Mouse (Mus musculus) spleen, adult 2 months (tissue): ENCODE measurements around the gene Mdc1. TPM values are rescaled to one million over a fixed set of nuclear protein-coding genes. Genes with fewer than 3 reads are reported as not detected.

ENCODE experiments used
- DNase-seq, 2 experiments: peaks; one replicate each; pipeline versions ENCODE4 v3.0.0 to v3.0.0-alpha.2; 2012 to 2021; ENCODE audit warnings: low spot score in 2 of 2, low read depth in 1 of 2
- H3K27ac ChIP-seq: fragments of 200-500 bp; 2 replicates; pipeline ENCODE4 v1.5.1; 2012; ENCODE audit warnings: low read length, inconsistent platforms; ENCODE audit not compliant: insufficient read depth
- H3K27me3 ChIP-seq: fragments of 200-500 bp; 2 replicates; pipeline ENCODE4 v1.6.1; 2012; ENCODE audit warnings: mild to moderate bottlenecking, moderate library complexity, low read length, inconsistent platforms; ENCODE audit not compliant: control insufficient read depth, insufficient read depth
- H3K36me3 ChIP-seq: fragments of 200-500 bp; 2 replicates; pipeline ENCODE4 v1.6.1; 2012; ENCODE audit warnings: mild to moderate bottlenecking, low read length, inconsistent platforms; ENCODE audit not compliant: control insufficient read depth, insufficient read depth
- H3K4me1 ChIP-seq: fragments of 200-500 bp; 2 replicates; pipeline ENCODE4 v1.6.1; 2011; ENCODE audit warnings: inconsistent platforms; ENCODE audit not compliant: control insufficient read depth, insufficient read depth, insufficient read length
- H3K4me3 ChIP-seq: fragments of 200-500 bp; 2 replicates; pipeline ENCODE4 v1.5.1; 2011; ENCODE audit warnings: mild to moderate bottlenecking, inconsistent platforms; ENCODE audit not compliant: insufficient read depth, insufficient read length; ENCODE audit errors: extremely low read depth
- CTCF ChIP-seq: fragments of 200-500 bp; IDR thresholded peaks from 2 replicates; pipeline ENCODE4 v1.5.1; 2011; ENCODE audit warnings: mild to moderate bottlenecking, inconsistent platforms; ENCODE audit not compliant: insufficient read depth, insufficient read length, insufficient replicate concordance; ENCODE audit errors: extremely low read depth
- POLR2A ChIP-seq: fragments of 200-500 bp; IDR thresholded peaks from 2 replicates; pipeline ENCODE4 v1.6.1; 2011; ENCODE audit warnings: low read depth, low read length, inconsistent platforms
- WGBS: fragments of 180-500 bp; shearing (Covaris S2); methylation state at CpG from one replicate; pipeline ENCODE4 v1.1.7; 2018; 5-methylcytosine and 5-hydroxymethylcytosine counted together
- polyA plus RNA-seq: library from polyadenylated mRNA; depleted of rRNA; stranded (reverse); fragments of >200 nt; gene quantifications from 2 replicates; pipeline ENCODE4 v1.2.3, GENCODE M21; 2012

Mdc1 gene
- polyA plus RNA-seq, 1 experiment, result 11.6 TPM

- Histone ChIP-seq H3K36me3 (peaks cover 8% of the 10 kb centered on the region), H3K4me1 (no peaks in the 10 kb centered on the region), H3K27ac (peak overlapping the region; percentile 34), H3K27me3 (no peaks in the 10 kb centered on the region), H3K4me3 (peak overlapping the region; percentile 67)
- DNase-seq, result no peak
- TF ChIP-seq CTCF (no peak), POLR2A (no peak)
- 4% methylated on average over 11 of the region's 11 CpGs for WGBS
These were observed 691 bp downstream of the Mdc1 start for GRCm38 (mm10) chr17:35842006-35842405.

GRCm38 (mm10) chr17:35843514-35843913 lies 2.2 kb downstream of the Mdc1 start:
- 95% methylated on average over 3 of the region's 3 CpGs for WGBS
- DNase-seq, result no peak
- Histone ChIP-seq H3K27me3 (no peaks in the 10 kb centered on the region), H3K4me3 (no peak overlapping the region), H3K4me1 (no peaks in the 10 kb centered on the region), H3K36me3 (peaks cover 21% of the 10 kb centered on the region), H3K27ac (no peak overlapping the region)
- TF ChIP-seq CTCF (peak; percentile 8; the same call in 1 of the 2 replicates), POLR2A (no peak)

GRCm38 (mm10) chr17:35848112-35848511 lies 6.8 kb downstream of the Mdc1 start:
- H3K27ac ChIP-seq, result no peak overlapping the region
- no peak for DNase-seq
- H3K36me3 ChIP-seq, result peaks cover 35% of the 10 kb centered on the region
- no peaks in the 10 kb centered on the region for H3K27me3 ChIP-seq
- WGBS, result 39% methylated on average over 1 of the region's 1 CpGs
- no peak overlapping the region for H3K4me3 ChIP-seq
- no peaks in the 10 kb centered on the region for H3K4me1 ChIP-seq
- no peak for TF ChIP-seq CTCF
- no peak for TF ChIP-seq POLR2A

DNA sequence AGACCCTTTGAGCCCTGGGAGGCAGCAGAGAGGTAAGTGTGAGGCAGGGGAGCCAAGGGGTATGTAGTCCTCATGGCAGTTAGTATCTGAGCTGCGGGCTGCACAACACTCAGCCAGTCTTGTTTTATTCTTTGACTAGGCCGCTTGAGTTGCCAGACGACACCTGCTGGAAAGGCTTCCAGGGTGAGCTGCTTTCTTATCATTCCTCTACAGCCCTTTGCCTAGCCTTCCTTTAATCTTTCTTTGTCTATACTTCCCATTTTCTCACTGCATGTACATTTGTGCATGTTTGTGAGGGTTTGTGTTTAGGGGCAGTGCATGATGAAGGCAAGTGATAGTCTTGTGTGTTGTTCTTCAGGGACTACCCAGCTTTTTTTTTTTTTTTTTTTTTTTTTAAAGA lies 9.7 kb downstream of the Mdc1 start:
- Histone ChIP-seq H3K4me1 (no peaks in the 10 kb centered on the region), H3K36me3 (peaks cover 28% of the 10 kb centered on the region), H3K27me3 (no peaks in the 10 kb centered on the region), H3K27ac (no peak overlapping the region), H3K4me3 (no peak overlapping the region)
- 75% methylated on average over 3 of the region's 3 CpGs for WGBS
- DNase-seq, result no peak
- TF ChIP-seq CTCF, result no peak
- TF ChIP-seq POLR2A, result no peak

- H3K36me3 ChIP-seq, result 0 out of 2 replicates have a peak, but pooled peaks cover 4% of the 10 kb centered on the region
- WGBS, result 85% methylated on average over 1 of the region's 1 CpGs
- no peaks in the 10 kb centered on the region for H3K27me3 ChIP-seq
- no peak for TF ChIP-seq POLR2A
- no peak for TF ChIP-seq CTCF
- no peak for DNase-seq
- no peak overlapping the region for H3K4me3 ChIP-seq
- no peak overlapping the region for H3K27ac ChIP-seq
- H3K4me1 ChIP-seq, result peaks cover 3% of the 10 kb centered on the region; the same call in 1 of the 2 replicates
These were observed 18.1 kb downstream of the Mdc1 start for GRCm38 (mm10) chr17:35859371-35859770.

DNA sequence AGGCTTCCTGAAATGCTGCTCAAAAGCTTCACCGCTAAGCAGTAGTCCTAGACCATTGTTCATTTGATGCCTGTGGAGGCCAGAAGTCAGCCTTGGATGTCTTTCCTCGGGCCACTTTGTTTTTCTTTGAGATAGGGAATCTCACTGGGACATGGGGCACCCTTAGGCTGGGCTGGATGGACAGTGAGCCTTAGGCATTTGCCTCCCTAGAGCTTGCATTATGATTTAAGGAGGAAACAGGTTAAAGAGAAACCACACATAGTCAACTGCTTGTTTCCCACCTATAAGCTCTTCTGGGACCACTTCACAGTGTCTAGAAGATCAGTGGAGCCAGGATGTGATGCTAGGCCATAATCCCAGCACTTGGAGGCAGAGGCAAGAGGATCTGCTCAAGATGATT lies 18.5 kb downstream of the Mdc1 start:
- no peaks in the 10 kb centered on the region for H3K27me3 ChIP-seq
- no peak overlapping the region for H3K27ac ChIP-seq
- WGBS, result 83% methylated on average over 2 of the region's 2 CpGs
- peaks cover 3% of the 10 kb centered on the region; the same call in 1 of the 2 replicates for H3K4me1 ChIP-seq
- H3K36me3 ChIP-seq, result 0 out of 2 replicates have a peak, but pooled peaks cover 4% of the 10 kb centered on the region
- TF ChIP-seq POLR2A (no peak), CTCF (no peak)
- H3K4me3 ChIP-seq, result no peak overlapping the region
- DNase-seq, result no peak

- Histone ChIP-seq H3K36me3 (0 out of 2 replicates have a peak, but pooled peaks cover 4% of the 10 kb centered on the region), H3K27ac (no peak overlapping the region), H3K4me1 (peaks cover 3% of the 10 kb centered on the region; the same call in 1 of the 2 replicates), H3K4me3 (peak overlapping the region; percentile 78; the same call in 1 of the 2 replicates), H3K27me3 (no peaks in the 10 kb centered on the region)
- DNase-seq, result no peak
- no peak for TF ChIP-seq POLR2A
- no peak for TF ChIP-seq CTCF
- WGBS, result 11% methylated on average over 12 of the region's 12 CpGs
These were observed 19.5 kb downstream of the Mdc1 start for GRCm38 (mm10) chr17:35860831-35861197.
